19 mouse cellular contexts compared by ENCODE assay signal in the genomic region with DNA sequence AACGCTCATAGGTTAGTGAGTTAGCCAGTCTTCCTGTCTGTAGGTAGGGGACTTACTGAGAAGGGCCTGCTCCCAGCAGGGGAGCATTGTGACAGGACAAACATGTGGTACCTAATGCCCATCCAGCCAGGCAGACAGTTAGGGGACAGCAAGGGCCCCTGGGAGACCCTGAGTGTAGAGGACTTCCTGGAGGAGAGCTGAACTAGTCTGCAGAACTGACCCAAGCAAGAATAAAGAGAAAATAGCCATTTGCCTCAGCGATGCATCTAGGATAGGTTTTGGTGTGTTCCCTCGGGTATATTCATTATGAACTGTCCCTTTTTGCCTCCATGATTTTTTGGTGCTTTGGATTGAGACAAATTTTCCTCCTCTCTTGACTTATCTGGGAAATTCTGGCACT. TPM values are rescaled to one million over a fixed set of nuclear protein-coding genes. Genes with fewer than 3 reads are reported as not detected.
DNase-seq lines count a peak whose midpoint lies in the region; ATAC-seq and TF ChIP-seq lines count a peak whose summit lies in the region.
"Had no signal": no experiment of that assay in that cellular context is flagged by ENCODE, and none has a peak within 500 bp of the region (broad histone marks: within the 10 kb centered on the region; RNA-seq: fewer than 3 reads in every experiment).

No protein-coding gene starts in this region.

- peaks cover 2% of the 10 kb centered on the region; the same call in 1 of the 2 replicates for H3K36me3 ChIP-seq in heart, adult 2 months (ENCODE audit: control insufficient read depth, insufficient read depth, low read length)
- no peaks in the 10 kb centered on the region for H3K36me3 ChIP-seq in embryonic facial prominence, embryonic 10.5 days (replicated peaks)
- no peaks in the 10 kb centered on the region for H3K36me3 ChIP-seq in limb, embryonic 13.5 days
- H3K36me3 ChIP-seq: limb, embryonic 15.5 days; midbrain, embryonic 10.5 days had no signal

- intact Hi-C loops in heart, adult 2 months (cut with DNase I): loop anchor here (5.0 kb wide), 1 partner anchor 40 kb away; no protein-coding TSS in a partner anchor

- no peak overlapping the region for H3K4me3 ChIP-seq in heart, adult 2 months
- no peak overlapping the region for H3K4me3 ChIP-seq in layer of hippocampus, adult 2 months
- no peak overlapping the region for H3K4me3 ChIP-seq in embryonic facial prominence, embryonic 10.5 days
- no peak overlapping the region for H3K4me3 ChIP-seq in limb, embryonic 13.5 days
- H3K4me3 ChIP-seq: erythroblast, embryonic 14.5 days; limb, embryonic 15.5 days; midbrain, embryonic 10.5 days had no signal

- TF ChIP-seq POLR2A in heart, adult 2 months (IDR thresholded peaks at IDR 0.05; ENCODE audit: insufficient read depth, low read depth, low read length): no peak

- H3K9me3 ChIP-seq in embryonic facial prominence, embryonic 10.5 days: no peaks in the 10 kb centered on the region
- no peaks in the 10 kb centered on the region for H3K9me3 ChIP-seq in limb, embryonic 13.5 days
- H3K9me3 ChIP-seq: limb, embryonic 15.5 days; midbrain, embryonic 10.5 days had no signal

- WGBS in heart, adult 2 months: 51% methylated on average over 3 of the region's 3 CpGs
- 78% methylated on average over 3 of the region's 3 CpGs for WGBS in embryonic facial prominence, embryonic 10.5 days
- WGBS in limb, embryonic 13.5 days: 65% methylated on average over 3 of the region's 3 CpGs

- ATAC-seq in limb, embryonic 13.5 days (ENCODE audit: low FRiP score, low read depth): no peak
- ATAC-seq: hindbrain, embryonic 16.5 days had no signal

- DNase-seq in heart, adult 2 months: no peak
- DNase-seq in heart, adult 9 months (ENCODE audit: low spot score in 2 of 2): no peak
- DNase-seq in layer of hippocampus, adult 2 months (ENCODE audit: low spot score in 2 of 2): no peak
- DNase-seq in layer of hippocampus, postnatal 25 days (ENCODE audit: extremely low spot score in 1 of 2, low spot score in 1 of 2): no peak
- no peak for DNase-seq in embryonic facial prominence, embryonic 10.5 days (ENCODE audit: low spot score)
- DNase-seq in spleen, adult 18-20 months: no peak
- DNase-seq in left cerebral cortex, adult 9 months (ENCODE audit: low spot score in 2 of 2): no peak
- DNase-seq: adrenal gland, adult 8-10 months; B cell, adult 2 months; cerebellum, adult 9-10 months; embryo, embryonic 11 days; thymus, postnatal 14 days had no signal

- H3K27ac ChIP-seq in heart, adult 2 months: peak overlapping the region; percentile 29
- H3K27ac ChIP-seq in layer of hippocampus, adult 2 months: peak overlapping the region; percentile 70
- peak overlapping the region; percentile 10; the same call in 1 of the 2 replicates for H3K27ac ChIP-seq in embryonic facial prominence, embryonic 10.5 days (replicated peaks)
- peak overlapping the region; percentile 45; the same call in 1 of the 2 replicates for H3K27ac ChIP-seq in limb, embryonic 13.5 days
- H3K27ac ChIP-seq: limb, embryonic 15.5 days had no signal

- H3K27me3 ChIP-seq in heart, adult 2 months (ENCODE audit: control insufficient read depth, insufficient read depth, low read length): no peaks in the 10 kb centered on the region
- no peaks in the 10 kb centered on the region for H3K27me3 ChIP-seq in embryonic facial prominence, embryonic 10.5 days (replicated peaks; ENCODE audit: low read depth, poor library complexity, severe bottlenecking)
- no peaks in the 10 kb centered on the region for H3K27me3 ChIP-seq in limb, embryonic 13.5 days
- H3K27me3 ChIP-seq: limb, embryonic 15.5 days had no signal

- H3K9ac ChIP-seq in heart, adult 2 months (ENCODE audit: low read depth, low read length): no peak overlapping the region
- no peak overlapping the region for H3K9ac ChIP-seq in limb, embryonic 13.5 days
- H3K9ac ChIP-seq: limb, embryonic 15.5 days had no signal

- no peaks in the 10 kb centered on the region for H3K79me2 ChIP-seq in heart, adult 2 months (replicated peaks; ENCODE audit: control insufficient read depth, insufficient read depth, low read length)

- H3K4me1 ChIP-seq in heart, adult 2 months (ENCODE audit: control insufficient read depth, insufficient read depth, low read length): peaks cover 12% of the 10 kb centered on the region
- H3K4me1 ChIP-seq in embryonic facial prominence, embryonic 10.5 days: peaks cover 16% of the 10 kb centered on the region
- peaks cover 28% of the 10 kb centered on the region for H3K4me1 ChIP-seq in limb, embryonic 13.5 days

- no peak for TF ChIP-seq CTCF in heart, adult 2 months (IDR thresholded peaks at IDR 0.05)
- TF ChIP-seq CTCF in layer of hippocampus, adult 2 months (conservative IDR thresholded peaks at IDR 0.05): no peak

- no peak for TF ChIP-seq EP300 in heart, adult 2 months (IDR thresholded peaks at IDR 0.05; ENCODE audit: insufficient read depth, low read depth, low read length)

- 0 out of 2 replicates have a peak overlapping the region, but pooled peaks have one; percentile 11 for H3K4me2 ChIP-seq in limb, embryonic 13.5 days (replicated peaks)
- H3K4me2 ChIP-seq: limb, embryonic 15.5 days had no signal

RNA-seq across cellular contexts. Expression of a gene that starts 50.5 kb away (rescaled TPM):
- total RNA-seq in heart, adult 2 months (2021): not detected
- not detected in 2 replicates for polyA plus RNA-seq in heart, adult 2 months (2012; rRNA removed)
- not detected for total RNA-seq in layer of hippocampus, adult 2 months (2021)
- not detected for total RNA-seq in layer of hippocampus, postnatal 25 days (2021)
- polyA plus RNA-seq in embryonic facial prominence, embryonic 10.5 days (2016; fragmentation: Nextera tagmentation; extraction: Ambion mirVana): not detected in 2 replicates
- polyA plus RNA-seq in limb, embryonic 13.5 days (2015; fragmentation: Nextera tagmentation; extraction: Ambion mirVana): not detected in 2 replicates
- total RNA-seq: adrenal gland, adult 8-10 months; layer of hippocampus, postnatal 14 days had no signal
- polyA plus RNA-seq: erythroblast, embryonic 14.5 days; gonadal fat pad, adult 2 months; hindbrain, embryonic 16.5 days; limb, embryonic 15.5 days; midbrain, embryonic 10.5 days had no signal

Comparison
In these comparisons a context has a peak if more than half of its experiments do, and no peak if none do; other contexts are left out.
1. H3K27ac ChIP-seq: peak in every context shown above with its lines; median percentile 70 in layer of hippocampus, adult 2 months; 45 in limb, embryonic 13.5 days; 29 in heart, adult 2 months; 10 in embryonic facial prominence, embryonic 10.5 days.